Mouse (Mus musculus) liver, embryonic 11.5 days (tissue): ENCODE measurements at regions not wholly inside any gene's neighbourhood (a gene's known extent, or its start where the extent isn't known, plus 50 kb on each side); places are given as distances from the start of the nearest gene placed in this dataset.

ENCODE experiments used
- ATAC-seq: fragments of 200-750 bp; cut with Nextera tagmentation; replicated peaks from 2 replicates; pipeline ENCODE4 v1.8.0; 2017; ENCODE audit warnings: moderate number of reproducible peaks, mild to moderate bottlenecking, moderate TSS enrichment, moderate library complexity; ENCODE audit not compliant: low FRiP score
- DNase-seq: peaks from one replicate; pipeline ENCODE4 v3.0.0-alpha.2; 2017; ENCODE audit warnings: low spot score
- H3K27ac ChIP-seq: fragments of 300-500 bp; sonication (generic); 2 replicates; pipeline ENCODE4 v1.5.1; 2014; ENCODE audit warnings: mild to moderate bottlenecking, low read depth, low read length, control low read depth
- H3K27me3 ChIP-seq: fragments of 300-500 bp; sonication (generic); replicated peaks from 2 replicates; pipeline ENCODE4 v1.6.1; 2014; ENCODE audit warnings: low read length, mixed read lengths; ENCODE audit not compliant: control insufficient read depth, insufficient read depth
- H3K36me3 ChIP-seq: fragments of 300-500 bp; sonication (generic); 2 replicates; pipeline ENCODE4 v1.6.1; 2014; ENCODE audit warnings: mild to moderate bottlenecking, low read length, moderate library complexity, mixed read lengths; ENCODE audit not compliant: control insufficient read depth, insufficient read depth
- H3K4me1 ChIP-seq: fragments of 300-500 bp; sonication (generic); replicated peaks from 2 replicates; pipeline ENCODE4 v1.6.1; 2014; ENCODE audit warnings: low read length, mixed read lengths; ENCODE audit not compliant: control insufficient read depth, insufficient read depth
- H3K4me2 ChIP-seq: fragments of 300-500 bp; sonication (generic); 2 replicates; pipeline ENCODE4 v1.6.1; 2014; ENCODE audit warnings: mild to moderate bottlenecking, control low read depth, moderate library complexity
- H3K4me3 ChIP-seq: fragments of 300-500 bp; sonication (generic); 2 replicates; pipeline ENCODE4 v1.5.1; 2014; ENCODE audit warnings: low read depth, low read length, control low read depth
- H3K9ac ChIP-seq: fragments of 300-500 bp; sonication (generic); 2 replicates; pipeline ENCODE4 v1.6.1; 2014; ENCODE audit warnings: low read depth, low read length, control low read depth
- H3K9me3 ChIP-seq: fragments of 300-500 bp; sonication (generic); 2 replicates; pipeline ENCODE4 v1.6.1; 2016; ENCODE audit warnings: low read length, inconsistent platforms, mixed read lengths; ENCODE audit not compliant: control insufficient read depth
- WGBS: fragments of 180-500 bp; shearing (Covaris S2); extraction: QIAGEN DNeasy Blood & Tissue Kit; methylation state at CpG from one replicate; pipeline ENCODE4 v1.1.7; 2014; 5-methylcytosine and 5-hydroxymethylcytosine counted together

GRCm38 (mm10) chr9:52229589-52229988 lies 61.2 kb upstream of the Zc3h12c start:
- no peaks in the 10 kb centered on the region for H3K9me3 ChIP-seq
- no peak overlapping the region for H3K27ac ChIP-seq
- H3K27me3 ChIP-seq, result no peaks in the 10 kb centered on the region
- H3K9ac ChIP-seq, result no peak overlapping the region
- 55% methylated on average over 9 of the region's 9 CpGs for WGBS
- ATAC-seq (no peak), DNase-seq (no peak)
- H3K4me2 ChIP-seq, result no peak overlapping the region
- no peaks in the 10 kb centered on the region for H3K36me3 ChIP-seq
- no peaks in the 10 kb centered on the region for H3K4me1 ChIP-seq
- no peak overlapping the region for H3K4me3 ChIP-seq

DNA sequence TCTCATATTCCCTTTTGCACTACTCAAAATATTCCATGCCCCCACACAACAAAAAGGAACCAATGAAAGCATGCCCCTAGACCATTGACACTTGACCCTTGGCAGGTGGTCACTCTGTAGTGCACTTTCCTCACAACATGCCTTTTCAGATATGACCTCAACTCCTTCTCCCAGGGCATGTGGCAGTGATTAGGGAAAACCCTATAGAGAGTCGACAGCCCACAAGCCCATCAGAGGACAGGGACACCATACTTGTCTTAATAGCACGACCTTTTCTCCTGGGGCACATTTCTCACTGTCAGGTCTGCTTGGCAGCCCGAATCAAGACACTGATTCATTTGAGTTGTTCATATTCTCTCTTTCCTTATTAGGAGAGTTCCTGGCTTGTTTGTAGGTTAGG lies 57.3 kb upstream of the Zc3h12c start:
- WGBS, result 66% methylated on average over 3 of the region's 3 CpGs
- Histone ChIP-seq H3K9ac (no peak overlapping the region), H3K4me1 (no peaks in the 10 kb centered on the region), H3K4me3 (no peak overlapping the region), H3K36me3 (no peaks in the 10 kb centered on the region), H3K27me3 (no peaks in the 10 kb centered on the region), H3K9me3 (no peaks in the 10 kb centered on the region), H3K4me2 (no peak overlapping the region), H3K27ac (no peak overlapping the region)
- no peak for DNase-seq
- ATAC-seq, result no peak

DNA sequence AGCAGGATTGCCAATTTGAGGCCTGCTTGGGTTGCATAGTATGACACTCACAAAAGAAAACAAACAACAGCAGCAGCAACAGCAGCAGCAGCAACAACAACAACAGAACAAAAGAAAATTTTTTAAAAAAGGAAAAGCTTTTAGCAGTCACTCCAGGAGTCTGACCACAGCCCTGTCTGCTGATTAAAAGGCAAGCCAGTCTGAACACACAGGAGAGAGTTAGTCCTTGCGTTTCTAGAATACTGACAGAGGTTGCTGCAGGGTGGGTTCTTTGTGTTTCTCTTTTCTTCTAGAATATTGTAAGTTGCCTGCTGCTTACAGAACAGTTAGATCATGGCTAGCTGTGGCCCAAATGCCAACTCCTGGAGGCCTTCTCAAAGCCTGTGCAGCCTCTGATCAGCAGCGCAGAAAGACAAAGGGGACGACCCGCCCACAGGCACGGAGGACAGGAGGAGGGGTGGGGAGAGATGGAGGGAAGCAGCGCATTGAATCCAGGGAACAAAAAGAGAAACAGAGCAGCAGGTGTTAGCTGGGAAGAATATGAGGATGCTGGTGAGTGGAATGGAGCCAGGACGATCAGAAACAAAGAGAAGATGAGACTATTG lies 55.2 kb upstream of the Zc3h12c start:
- no peaks in the 10 kb centered on the region for H3K4me1 ChIP-seq
- no peaks in the 10 kb centered on the region for H3K36me3 ChIP-seq
- no peaks in the 10 kb centered on the region for H3K9me3 ChIP-seq
- no peak overlapping the region for H3K4me2 ChIP-seq
- no peaks in the 10 kb centered on the region for H3K27me3 ChIP-seq
- no peak overlapping the region for H3K27ac ChIP-seq
- DNase-seq (no peak), ATAC-seq (no peak)
- H3K4me3 ChIP-seq, result no peak overlapping the region
- WGBS, result 59% methylated on average over 7 of the region's 7 CpGs
- no peak overlapping the region for H3K9ac ChIP-seq
